Mouse (Mus musculus) forebrain, embryonic 16.5 days (tissue): ENCODE results near the gene H2afv. TPM values are rescaled to one million over a fixed set of nuclear protein-coding genes. Genes with fewer than 3 reads are reported as not detected.
A peak's percentile ranks its signal among the peaks of the same experiment; 100 is the strongest.

Experiments
- ATAC-seq: fragments of 200-750 bp; cut with Nextera tagmentation; 2 replicates; pipeline ENCODE4 v1.8.0; 2017; ENCODE audit warnings: mild to moderate bottlenecking, moderate library complexity
- H3K27ac ChIP-seq: fragments of 300-500 bp; sonication (generic); 2 replicates; pipeline ENCODE4 v1.5.1; 2014; ENCODE audit warnings: low read length, control low read depth
- H3K27me3 ChIP-seq: fragments of 300-500 bp; sonication (generic); replicated peaks from 2 replicates; pipeline ENCODE4 v1.6.1; 2014; ENCODE audit warnings: low read length; ENCODE audit not compliant: control insufficient read depth, insufficient read depth
- H3K36me3 ChIP-seq: fragments of 300-500 bp; sonication (generic); 2 replicates; pipeline ENCODE4 v1.6.1; 2014; ENCODE audit not compliant: control insufficient read depth, insufficient read depth
- H3K4me1 ChIP-seq: fragments of 300-500 bp; sonication (generic); replicated peaks from 2 replicates; pipeline ENCODE4 v1.6.1; 2014; ENCODE audit warnings: low read length; ENCODE audit not compliant: control insufficient read depth, insufficient read depth
- H3K4me2 ChIP-seq: fragments of 300-500 bp; sonication (generic); 2 replicates; pipeline ENCODE4 v1.6.1; 2014; ENCODE audit warnings: mild to moderate bottlenecking, low read length, control low read depth
- H3K4me3 ChIP-seq: fragments of 300-500 bp; sonication (generic); replicated peaks from 2 replicates; pipeline ENCODE4 v1.5.1; 2014; ENCODE audit warnings: mild to moderate bottlenecking, low read length, control low read depth
- H3K9ac ChIP-seq: fragments of 300-500 bp; sonication (generic); replicated peaks from 2 replicates; pipeline ENCODE4 v1.6.1; 2014; ENCODE audit warnings: low read depth, low read length, control low read depth
- H3K9me3 ChIP-seq: fragments of 300-500 bp; sonication (generic); 2 replicates; pipeline ENCODE4 v1.6.1; 2016; ENCODE audit warnings: low read length; ENCODE audit not compliant: control insufficient read depth
- WGBS: fragments of 180-500 bp; shearing (Covaris S2); extraction: QIAGEN DNeasy Blood & Tissue Kit; methylation state at CpG from one replicate; pipeline ENCODE4 v1.1.7; 2014; 5-methylcytosine and 5-hydroxymethylcytosine counted together
- polyA plus RNA-seq: library from polyadenylated mRNA; unstranded; fragments of >200 nt; fragmentation: Nextera tagmentation; extraction: Ambion mirVana; gene quantifications from 2 replicates; pipeline ENCODE4 v1.2.1, GENCODE M21; 2015

Gene H2afv
- polyA plus RNA-seq, 1 experiment from 2014 or later, result 438 TPM

DNA sequence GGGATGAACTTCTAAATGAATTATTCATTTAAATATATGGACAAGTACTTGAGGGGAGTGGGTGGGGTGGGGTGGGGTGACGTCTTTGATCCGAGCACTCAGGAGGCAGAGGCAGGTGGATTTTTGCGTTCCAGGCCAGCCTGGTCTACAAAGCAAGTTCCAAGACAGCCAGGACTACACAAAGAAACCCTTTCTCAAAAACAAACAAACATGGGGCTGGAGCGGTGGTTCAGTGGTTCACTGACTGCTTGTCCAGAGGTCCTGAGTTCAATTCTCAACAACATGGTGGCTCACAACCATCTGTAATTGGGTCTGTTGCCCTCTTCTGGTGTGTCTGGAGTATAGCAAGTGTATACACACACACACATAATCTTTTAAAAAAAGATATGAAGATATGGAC, 1.2 kb upstream of the H2afv start:
- no peak for ATAC-seq
- H3K9ac ChIP-seq, result no peak overlapping the region
- no peak overlapping the region for H3K27ac ChIP-seq
- H3K9me3 ChIP-seq, result no peaks in the 10 kb centered on the region
- H3K36me3 ChIP-seq, result no peaks in the 10 kb centered on the region; the same call in 1 of the 2 replicates
- WGBS, result 85% methylated on average over 4 of the region's 4 CpGs
- no peaks in the 10 kb centered on the region for H3K27me3 ChIP-seq
- H3K4me3 ChIP-seq, result no peak overlapping the region
- no peak overlapping the region for H3K4me2 ChIP-seq
- peaks cover 7% of the 10 kb centered on the region for H3K4me1 ChIP-seq

DNA sequence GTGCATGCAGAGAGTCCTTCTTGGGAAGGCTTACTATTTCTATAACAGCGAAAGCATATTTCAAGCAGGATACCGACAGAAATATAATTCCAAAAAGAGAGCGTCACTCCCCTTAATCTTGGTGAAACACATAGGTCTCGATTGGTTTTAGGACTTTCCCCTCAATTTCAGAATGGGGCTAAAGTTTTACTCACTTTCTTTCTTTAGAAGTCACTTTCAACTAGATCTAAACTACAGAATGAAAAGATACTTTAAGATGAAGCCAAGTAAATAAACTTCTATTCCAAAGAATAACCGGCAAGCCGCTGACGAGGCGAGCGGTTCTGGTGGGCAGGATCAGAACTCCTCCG, 541 bp downstream of the H2afv start:
- peak overlapping the region; percentile 93 for H3K27ac ChIP-seq
- peak overlapping the region; percentile 79 for H3K4me3 ChIP-seq
- H3K36me3 ChIP-seq, result no peaks in the 10 kb centered on the region; the same call in 1 of the 2 replicates
- peak overlapping the region; percentile 82 for H3K4me2 ChIP-seq
- no peaks in the 10 kb centered on the region for H3K27me3 ChIP-seq
- under 1% methylated on average over 10 of the region's 10 CpGs for WGBS
- H3K9me3 ChIP-seq, result no peaks in the 10 kb centered on the region
- peaks cover 7% of the 10 kb centered on the region for H3K4me1 ChIP-seq
- ATAC-seq, result no peak
- H3K9ac ChIP-seq, result peak overlapping the region; percentile 81

DNA sequence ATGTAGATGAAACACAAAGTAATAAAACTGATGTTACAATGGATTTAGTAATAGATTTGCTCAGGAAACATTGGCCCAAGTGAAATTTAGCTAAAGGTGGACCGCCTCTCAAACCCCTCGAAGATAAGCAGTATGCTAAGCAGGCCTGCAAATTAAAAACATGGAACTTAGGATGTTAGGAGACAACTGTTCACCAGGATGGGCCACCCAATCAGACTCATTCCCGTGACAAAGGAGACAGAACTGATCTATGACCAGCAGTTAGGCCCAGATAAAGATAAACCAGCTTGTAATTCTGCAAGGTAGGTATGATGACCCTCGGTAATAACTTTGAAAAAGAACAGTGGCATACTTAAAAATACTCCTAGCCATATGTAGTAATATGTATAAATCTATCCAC, 1.1 kb downstream of the H2afv start:
- ATAC-seq, result no peak
- peak overlapping the region; percentile 82 for H3K4me2 ChIP-seq
- H3K36me3 ChIP-seq, result no peaks in the 10 kb centered on the region; the same call in 1 of the 2 replicates
- H3K4me1 ChIP-seq, result peaks cover 7% of the 10 kb centered on the region
- H3K9ac ChIP-seq, result peak overlapping the region; percentile 81
- no peaks in the 10 kb centered on the region for H3K27me3 ChIP-seq
- H3K4me3 ChIP-seq, result peak overlapping the region; percentile 79
- 54% methylated on average over 4 of the region's 4 CpGs for WGBS
- no peaks in the 10 kb centered on the region for H3K9me3 ChIP-seq
- H3K27ac ChIP-seq, result no peak overlapping the region

DNA sequence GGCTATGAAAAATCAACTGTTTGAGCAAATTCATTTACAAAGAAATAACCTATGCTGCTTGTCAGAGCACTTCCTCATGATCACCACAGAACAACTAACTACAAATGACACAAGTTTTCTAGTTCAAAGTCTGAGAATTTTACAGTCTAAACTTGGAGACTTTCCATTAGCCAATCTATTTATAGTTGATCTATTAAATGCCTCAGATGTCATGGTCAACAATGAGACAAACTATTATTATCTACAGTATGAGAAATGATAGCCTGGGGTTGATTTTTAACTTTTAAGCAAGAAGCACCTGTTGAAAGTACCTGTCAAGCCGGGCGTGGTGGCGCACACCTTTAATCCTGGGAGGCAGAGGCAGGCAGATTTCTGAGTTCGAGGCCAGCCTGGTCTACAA, 1.7 kb downstream of the H2afv start:
- H3K27me3 ChIP-seq, result no peaks in the 10 kb centered on the region
- WGBS, result 95% methylated on average over 4 of the region's 4 CpGs
- no peak overlapping the region for H3K4me3 ChIP-seq
- H3K36me3 ChIP-seq, result peaks cover 2% of the 10 kb centered on the region; the same call in 1 of the 2 replicates
- H3K4me2 ChIP-seq, result no peak overlapping the region
- H3K27ac ChIP-seq, result no peak overlapping the region
- H3K9me3 ChIP-seq, result no peaks in the 10 kb centered on the region
- H3K9ac ChIP-seq, result no peak overlapping the region
- no peak for ATAC-seq
- peaks cover 7% of the 10 kb centered on the region for H3K4me1 ChIP-seq

DNA sequence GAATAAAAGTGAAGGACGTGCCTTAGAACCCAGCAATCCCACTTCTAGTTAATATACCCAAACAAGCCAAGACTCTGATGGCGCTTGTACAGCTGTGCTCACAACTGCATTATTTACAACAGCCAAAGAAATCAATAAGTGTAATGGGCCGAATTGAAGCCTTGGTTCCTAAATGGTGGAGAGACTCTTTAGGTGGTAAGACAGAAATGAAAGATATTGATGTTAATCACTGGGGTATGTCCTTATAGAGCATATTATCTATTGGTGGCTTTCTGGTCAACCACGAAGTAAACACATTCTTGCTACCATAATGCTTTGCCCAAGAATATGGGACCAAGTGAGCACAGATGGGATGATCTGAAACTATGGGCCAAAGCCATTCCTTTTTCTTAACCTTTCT, 4.1 kb downstream of the H2afv start:
- WGBS, result 96% methylated on average over 4 of the region's 4 CpGs
- peaks cover 10% of the 10 kb centered on the region for H3K36me3 ChIP-seq
- H3K27me3 ChIP-seq, result no peaks in the 10 kb centered on the region
- ATAC-seq, result no peak
- H3K27ac ChIP-seq, result no peak overlapping the region
- no peak overlapping the region for H3K4me3 ChIP-seq
- H3K9ac ChIP-seq, result no peak overlapping the region
- no peaks in the 10 kb centered on the region for H3K9me3 ChIP-seq
- H3K4me1 ChIP-seq, result peaks cover 7% of the 10 kb centered on the region
- no peak overlapping the region for H3K4me2 ChIP-seq

DNA sequence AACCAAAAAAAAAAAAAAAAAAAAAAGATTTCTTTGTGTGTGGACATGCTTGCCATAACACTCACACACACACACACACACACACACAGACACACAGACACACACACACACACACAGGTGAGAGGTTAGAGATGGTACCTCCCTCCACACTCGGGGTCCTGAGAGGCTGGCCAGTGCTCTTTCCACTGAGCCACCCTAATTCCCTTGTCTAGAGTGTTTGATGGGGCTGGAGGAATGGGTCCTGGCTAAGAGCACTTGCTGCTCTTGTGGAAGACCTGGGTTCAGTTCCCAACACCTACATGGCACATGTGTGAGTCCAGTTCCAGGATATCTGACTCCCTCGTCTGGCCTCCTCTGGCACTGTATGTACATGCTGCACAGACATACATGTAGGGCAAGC, 6.6 kb downstream of the H2afv start:
- Histone ChIP-seq H3K36me3 (peaks cover 15% of the 10 kb centered on the region), H3K27ac (no peak overlapping the region), H3K4me1 (no peaks in the 10 kb centered on the region), H3K9me3 (no peaks in the 10 kb centered on the region), H3K4me3 (no peak overlapping the region), H3K27me3 (no peaks in the 10 kb centered on the region), H3K9ac (no peak overlapping the region), H3K4me2 (no peak overlapping the region)
- WGBS, result 100% methylated on average over 2 of the region's 2 CpGs
- no peak for ATAC-seq

DNA sequence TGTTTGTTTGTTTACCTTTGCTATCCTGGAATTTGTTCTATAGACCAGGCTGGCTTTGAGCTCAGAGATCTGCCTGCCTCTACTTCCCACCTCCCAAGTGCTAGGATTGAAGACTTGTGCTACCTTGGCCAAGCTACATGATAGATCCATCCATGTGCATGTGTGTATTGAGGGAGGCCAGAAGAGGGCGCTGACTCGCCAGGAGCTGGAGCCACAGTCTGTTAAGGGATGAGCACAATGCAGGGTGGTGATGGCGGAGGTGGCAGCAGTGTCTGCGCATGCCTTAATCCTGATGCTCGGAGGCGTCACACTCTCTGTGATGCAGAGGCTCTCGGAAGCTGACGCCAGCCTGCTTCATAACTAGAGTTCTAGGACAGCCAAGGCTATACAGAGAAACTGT, 7.8 kb downstream of the H2afv start:
- no peaks in the 10 kb centered on the region for H3K4me1 ChIP-seq
- 0 out of 2 replicates have a peak, but pooled peaks have one; percentile 26 for ATAC-seq
- H3K4me2 ChIP-seq, result no peak overlapping the region
- no peak overlapping the region for H3K9ac ChIP-seq
- H3K27ac ChIP-seq, result no peak overlapping the region
- no peak overlapping the region for H3K4me3 ChIP-seq
- no peaks in the 10 kb centered on the region for H3K9me3 ChIP-seq
- WGBS, result 63% methylated on average over 8 of the region's 8 CpGs
- H3K27me3 ChIP-seq, result no peaks in the 10 kb centered on the region
- peaks cover 19% of the 10 kb centered on the region for H3K36me3 ChIP-seq

DNA sequence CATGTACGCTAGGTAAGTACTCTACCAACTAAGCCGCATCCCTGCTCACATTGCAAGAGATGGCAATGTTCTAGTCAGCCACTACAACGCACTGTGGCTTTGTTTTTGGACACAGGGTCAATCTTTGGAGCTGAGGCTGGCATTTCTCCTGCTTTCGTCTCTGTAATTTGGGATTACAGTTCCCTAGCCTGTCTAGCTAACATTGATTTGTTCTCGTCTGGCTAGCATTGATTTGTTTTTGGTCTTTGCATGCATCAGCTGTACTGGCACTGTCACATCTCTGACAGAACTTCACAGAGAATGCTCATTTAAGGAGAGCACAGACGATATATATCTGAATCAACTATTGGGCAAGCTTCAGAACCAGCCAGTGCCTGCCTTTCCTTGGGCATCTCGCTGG, 14.1 kb downstream of the H2afv start:
- Histone ChIP-seq H3K9ac (no peak overlapping the region), H3K9me3 (no peaks in the 10 kb centered on the region), H3K4me2 (no peak overlapping the region), H3K27ac (no peak overlapping the region), H3K36me3 (peaks cover 31% of the 10 kb centered on the region), H3K4me1 (no peaks in the 10 kb centered on the region), H3K4me3 (no peak overlapping the region), H3K27me3 (no peaks in the 10 kb centered on the region)
- no peak for ATAC-seq
- WGBS, result 91% methylated on average over 7 of the region's 7 CpGs

DNA sequence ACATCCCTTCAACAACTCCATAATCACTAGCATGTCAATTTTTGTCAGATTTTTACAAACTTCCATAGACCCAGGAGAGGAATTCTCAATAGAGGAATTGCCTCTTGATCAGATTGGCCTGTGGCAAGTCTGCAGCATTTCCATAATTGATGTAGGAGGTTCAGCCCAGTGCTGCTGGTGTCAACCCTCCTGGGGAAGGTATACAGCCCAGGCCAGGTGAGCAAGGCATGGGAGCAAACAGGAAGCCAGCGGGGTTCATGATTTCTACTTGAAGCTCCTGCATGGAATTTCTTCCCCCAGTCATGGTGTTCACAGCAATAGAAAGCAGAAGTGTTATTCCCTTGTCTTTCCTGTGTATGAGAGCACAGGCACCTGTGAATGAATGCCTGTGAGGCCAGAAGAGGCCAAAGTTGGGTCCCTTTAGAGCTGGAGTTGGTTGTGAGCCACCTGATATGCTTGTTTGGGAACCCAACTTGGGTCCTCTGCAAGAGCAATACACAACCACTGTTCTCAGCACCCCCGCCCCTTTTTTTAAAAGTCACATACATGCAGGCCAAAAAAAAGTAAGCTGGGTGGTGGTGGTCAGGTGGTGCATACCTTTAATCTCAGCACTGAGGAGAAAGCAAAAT, 23.4 kb downstream of the H2afv start:
- Histone ChIP-seq H3K4me1 (peaks cover 13% of the 10 kb centered on the region), H3K27ac (no peak overlapping the region), H3K36me3 (peaks cover 20% of the 10 kb centered on the region), H3K9ac (no peak overlapping the region), H3K4me3 (no peak overlapping the region), H3K27me3 (no peaks in the 10 kb centered on the region), H3K4me2 (no peak overlapping the region), H3K9me3 (no peaks in the 10 kb centered on the region)
- no peak for ATAC-seq
- WGBS, result 89% methylated on average over 2 of the region's 2 CpGs

DNA sequence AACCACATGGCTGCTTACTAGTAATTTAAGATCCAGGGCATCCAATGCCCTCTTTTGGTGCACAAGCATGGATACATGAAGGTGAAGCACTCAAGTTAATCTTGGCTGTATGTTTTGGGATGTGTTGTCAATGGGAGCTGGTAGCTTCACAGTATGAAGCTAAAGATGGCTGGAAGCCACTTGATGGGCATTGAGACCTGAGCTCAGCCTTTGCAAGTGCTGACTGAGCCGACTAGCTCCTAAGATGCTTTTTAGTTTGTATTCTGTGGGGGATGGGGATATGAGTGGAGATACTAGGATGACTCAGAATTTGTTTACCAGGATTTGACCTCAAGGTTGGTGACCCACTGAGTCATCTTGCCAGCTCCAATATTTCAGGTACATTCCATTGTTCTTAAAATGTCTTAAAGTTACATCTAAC, 23.9 kb downstream of the H2afv start:
- Histone ChIP-seq H3K27ac (no peak overlapping the region), H3K4me1 (peaks cover 13% of the 10 kb centered on the region), H3K36me3 (peaks cover 20% of the 10 kb centered on the region), H3K9ac (no peak overlapping the region), H3K9me3 (no peaks in the 10 kb centered on the region), H3K4me3 (no peak overlapping the region), H3K27me3 (no peaks in the 10 kb centered on the region), H3K4me2 (no peak overlapping the region)
- 32% methylated on average over 1 of the region's 1 CpGs for WGBS
- no peak for ATAC-seq
